Mouse (Mus musculus) Patski (cell line): ENCODE results near the gene Zbtb7b. TPM values are rescaled to one million over a fixed set of nuclear protein-coding genes. Genes with fewer than 3 reads are reported as not detected.

Experiments used
- ATAC-seq: fragments of 100-300 bp; one replicate; pipeline ENCODE4 v1.8.0; 2021
- CTCF ChIA-PET: fragments of 350-600 bp; sonication (Branson Sonifier 250); formaldehyde crosslinking; loops from one replicate; lab custom pipeline; 2022; ENCODE audit warnings: inconsistent platforms; lab: Charles Lee
- POLR2A ChIA-PET: fragments of 350-600 bp; sonication (Branson Sonifier 250); formaldehyde crosslinking; loops from one replicate; lab custom pipeline; 2022; ENCODE audit warnings: antibody characterized with exemption, inconsistent platforms; lab: Charles Lee
- DNase-seq: peaks from one replicate; pipeline ENCODE4 v3.0.0-alpha.2; 2011; ENCODE audit warnings: low read depth, low spot score
- H3K27me3 ChIP-seq: fragments of 371-371 bp; one replicate; pipeline ENCODE4 v1.5.1; 2021
- CTCF ChIP-seq: fragments of 100-300 bp; IDR thresholded peaks from one replicate; pipeline ENCODE4 v1.5.1; 2021
- in situ Hi-C: fragments of 300-500 bp; cut with MboI; formaldehyde crosslinking; loops from 3 replicates; pipeline ENCODE4 v1.11.1; 2018; ENCODE audit warnings: low pct_unique_long_range_greater_than_20kb, mixed read lengths
- polyA plus RNA-seq: library from polyadenylated mRNA; unstranded; gene quantifications from one replicate; pipeline ENCODE4 v1.2.3, GENCODE M21; 2021

Zbtb7b gene
- polyA plus RNA-seq, 1 experiment from 2014 or later: 73.7 TPM

GRCm38 (mm10) chr3:89346815-89347540, 47.6 kb downstream of the Zbtb7b start:
- ATAC-seq: no peak
- ChIA-PET CTCF (interaction anchor here (1.0 to 1.9 kb wide), 4 partner anchors 8 to 50 kb away, joined by 3 to 7 read pairs (median 6); no protein-coding TSS in a partner anchor), POLR2A (interaction anchor here (0.6 to 1.5 kb wide), 3 partner anchors 10 to 32 kb away, joined by 3 read pairs; no protein-coding TSS in a partner anchor)
- in situ Hi-C loops: no loop called here
- no peaks in the 10 kb centered on the region for H3K27me3 ChIP-seq
- TF ChIP-seq CTCF: no peak
- DNase-seq: no peak

- TF ChIP-seq CTCF: no peak
- POLR2A ChIA-PET: interaction anchor here (0.5 to 1.3 kb wide), 3 partner anchors 14 to 509 kb away, joined by 3 to 9 read pairs (median 6); no protein-coding TSS in a partner anchor
- no peaks in the 10 kb centered on the region for H3K27me3 ChIP-seq
- CTCF ChIA-PET: interaction anchor here (1.0 kb wide), 1 partner anchor 11 kb away, joined by 3 read pairs; no protein-coding TSS in a partner anchor
- no peak for DNase-seq
- no peak for ATAC-seq
- in situ Hi-C loops: no loop called here
Measured at GRCm38 (mm10) chr3:89343279-89343678, 51.3 kb downstream of the Zbtb7b start.

DNA sequence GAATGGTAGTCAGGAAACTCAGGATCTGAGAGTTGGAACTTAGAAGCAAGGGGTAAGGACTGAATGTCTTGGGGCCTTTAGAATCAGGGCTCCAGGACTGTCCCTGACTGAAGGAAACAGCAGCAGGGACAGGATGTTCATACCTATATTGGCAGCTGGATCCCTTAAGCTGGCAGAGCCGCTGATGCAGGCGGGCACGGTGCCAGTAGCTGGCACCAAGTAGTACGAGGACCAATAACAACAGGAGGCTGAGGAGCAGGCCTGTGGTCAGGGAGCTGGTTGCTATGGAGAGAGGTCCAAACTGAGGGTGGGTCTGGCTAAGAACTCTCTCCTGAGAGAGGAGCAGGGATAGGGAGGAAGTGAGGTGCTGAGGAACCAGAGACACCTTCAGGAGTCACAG, 52.8 kb downstream of the Zbtb7b start:
- POLR2A ChIA-PET: interaction anchor here (1.5 kb wide), 1 partner anchor 12 kb away, joined by 5 read pairs; no protein-coding TSS in a partner anchor
- in situ Hi-C loops: no loop called here
- ATAC-seq (no peak), DNase-seq (no peak)
- H3K27me3 ChIP-seq: no peaks in the 10 kb centered on the region
- TF ChIP-seq CTCF: no peak
- CTCF ChIA-PET: interaction anchor here (1.0 to 4.1 kb wide), 4 partner anchors 11 to 50 kb away, joined by 3 to 34 read pairs (median 4); partner anchors contain the start of gene Adam15

GRCm38 (mm10) chr3:89340465-89340864, 54.1 kb downstream of the Zbtb7b start:
- H3K27me3 ChIP-seq: no peaks in the 10 kb centered on the region
- DNase-seq (no peak), ATAC-seq (no peak)
- CTCF ChIA-PET: interaction anchor here (0.9 to 4.1 kb wide), 7 partner anchors 12 to 144 kb away, joined by 3 to 34 read pairs (median 4); partner anchors contain the start of gene Adam15
- TF ChIP-seq CTCF: no peak
- POLR2A ChIA-PET: interaction anchor here (0.8 to 2.6 kb wide), 2 partner anchors 14 to 23 kb away, joined by 3 to 10 read pairs; no protein-coding TSS in a partner anchor
- in situ Hi-C loops: no loop called here

GRCm38 (mm10) chr3:89339416-89339815, 55.2 kb downstream of the Zbtb7b start:
- ATAC-seq: peak; percentile 20
- no peak for DNase-seq

GRCm38 (mm10) chr3:89337721-89338578, 56.6 kb downstream of the Zbtb7b start, which contains the start of gene Efna4:
Efna4 (minus strand) TSS chr3:89338028.
- in situ Hi-C loops: loop anchor here (5.0 kb wide), 1 partner anchor 144 kb away; no protein-coding TSS in a partner anchor
- ATAC-seq (peak; percentile 55), DNase-seq (no peak)
- no peak for TF ChIP-seq CTCF
- POLR2A ChIA-PET: interaction anchor here (0.7 to 4.8 kb wide), 7 partner anchors 9 to 154 kb away, joined by 3 to 33 read pairs (median 3); partner anchors contain the start of genes Adam15, Efna3, Krtcap2 and Trim46
- no peaks in the 10 kb centered on the region for H3K27me3 ChIP-seq
- CTCF ChIA-PET: interaction anchor here (1.2 to 3.1 kb wide), 6 partner anchors 16 to 39 kb away, joined by 3 to 22 read pairs (median 12); partner anchors contain the start of gene Efna3

More at GRCm38 (mm10) chr3:89339416-89339815, 55.2 kb downstream of the Zbtb7b start:
- no peak for TF ChIP-seq CTCF
- in situ Hi-C loops: loop anchor here (5.0 kb wide), 1 partner anchor 143 kb away; no protein-coding TSS in a partner anchor
- ChIA-PET POLR2A (interaction anchor here (2.5 to 2.6 kb wide), 2 partner anchors 10 to 22 kb away, joined by 10 to 13 read pairs; partner anchors contain the start of gene Adam15), CTCF (interaction anchor here (0.6 to 4.1 kb wide), 18 partner anchors 11 to 145 kb away, joined by 3 to 34 read pairs (median 3); partner anchors contain the start of genes Adam15 and Efna3)
- no peaks in the 10 kb centered on the region for H3K27me3 ChIP-seq

GRCm38 (mm10) chr3:89337062-89337720, 57.4 kb downstream of the Zbtb7b start:
- DNase-seq (no peak), ATAC-seq (no peak)
- H3K27me3 ChIP-seq: no peaks in the 10 kb centered on the region
- no peak for TF ChIP-seq CTCF
- POLR2A ChIA-PET: interaction anchor here (0.7 to 4.8 kb wide), 8 partner anchors 10 to 155 kb away, joined by 3 to 33 read pairs (median 3); partner anchors contain the start of genes Adam15, Efna3, Krtcap2 and Trim46
- in situ Hi-C loops: loop anchor here (5.0 kb wide), 1 partner anchor 145 kb away; no protein-coding TSS in a partner anchor
- CTCF ChIA-PET: interaction anchor here (1.2 to 3.1 kb wide), 7 partner anchors 12 to 113 kb away, joined by 3 to 22 read pairs (median 6); partner anchors contain the start of gene Efna3

- CTCF ChIA-PET: interaction anchor here (1.0 to 3.1 kb wide), 8 partner anchors 11 to 113 kb away, joined by 3 to 22 read pairs (median 6); partner anchors contain the start of gene Efna3
- ATAC-seq (no peak), DNase-seq (no peak)
- in situ Hi-C loops: loop anchor here (5.0 kb wide), 1 partner anchor 146 kb away; no protein-coding TSS in a partner anchor
- POLR2A ChIA-PET: interaction anchor here (0.9 to 4.8 kb wide), 6 partner anchors 9 to 91 kb away, joined by 3 to 33 read pairs (median 4); partner anchors contain the start of genes Adam15, Efna3, Krtcap2 and Trim46
- TF ChIP-seq CTCF: no peak
- H3K27me3 ChIP-seq: no peaks in the 10 kb centered on the region
Measured at GRCm38 (mm10) chr3:89336529-89336928, 58.0 kb downstream of the Zbtb7b start.
